Mouse (Mus musculus) hindbrain, postnatal 0 days (tissue): ENCODE measurements at regions not wholly inside any gene's neighbourhood (a gene's known extent, or its start where the extent isn't known, plus 50 kb on each side); places are given as distances from the start of the nearest gene placed in this dataset.

Experiments
- ATAC-seq: fragments of 200-750 bp; cut with Nextera tagmentation; 2 replicates; pipeline ENCODE4 v1.8.0; 2017; ENCODE audit warnings: mild to moderate bottlenecking, moderate TSS enrichment, moderate library complexity
- DNase-seq: peaks from one replicate; pipeline ENCODE4 v3.0.0-alpha.2; 2015; ENCODE audit warnings: low spot score
- H3K27ac ChIP-seq: fragments of 300-500 bp; sonication (generic); 2 replicates; pipeline ENCODE4 v1.5.1; 2014; ENCODE audit warnings: mild to moderate bottlenecking
- H3K27me3 ChIP-seq: fragments of 300-500 bp; sonication (generic); 2 replicates; pipeline ENCODE4 v1.6.1; 2014; ENCODE audit warnings: low read length, mixed read lengths; ENCODE audit not compliant: insufficient read depth
- H3K36me3 ChIP-seq: fragments of 300-500 bp; sonication (generic); 2 replicates; pipeline ENCODE4 v1.6.1; 2014; ENCODE audit warnings: low read length, mixed read lengths; ENCODE audit not compliant: insufficient read depth
- H3K4me1 ChIP-seq: fragments of 300-500 bp; sonication (generic); 2 replicates; pipeline ENCODE4 v1.6.1; 2014; ENCODE audit warnings: antibody characterized with exemption, low read length, mixed read lengths; ENCODE audit not compliant: insufficient read depth
- H3K4me2 ChIP-seq: fragments of 300-500 bp; sonication (generic); 2 replicates; pipeline ENCODE4 v1.6.1; 2014; ENCODE audit warnings: low read depth, mild to moderate bottlenecking, low read length, moderate library complexity, mixed read lengths
- H3K4me3 ChIP-seq: fragments of 300-500 bp; sonication (generic); 2 replicates; pipeline ENCODE4 v1.5.1; 2014; ENCODE audit warnings: low read length
- H3K9ac ChIP-seq: fragments of 300-500 bp; sonication (generic); replicated peaks from 2 replicates; pipeline ENCODE4 v1.6.1; 2014; ENCODE audit warnings: mild to moderate bottlenecking, low read length, moderate library complexity, mixed read lengths
- H3K9me3 ChIP-seq: fragments of 300-500 bp; sonication (generic); 2 replicates; pipeline ENCODE4 v1.6.1; 2016; ENCODE audit warnings: low read length, mixed read lengths
- CTCF ChIP-seq: IDR thresholded peaks from 2 replicates; pipeline ENCODE4 v1.5.1; 2016; ENCODE audit warnings: antibody characterized with exemption, control low read depth, low read depth
- WGBS: fragments of 180-500 bp; shearing (Covaris S2); extraction: QIAGEN DNeasy Blood & Tissue Kit; methylation state at CpG from one replicate; pipeline ENCODE4 v1.1.7; 2014; 5-methylcytosine and 5-hydroxymethylcytosine counted together

DNA sequence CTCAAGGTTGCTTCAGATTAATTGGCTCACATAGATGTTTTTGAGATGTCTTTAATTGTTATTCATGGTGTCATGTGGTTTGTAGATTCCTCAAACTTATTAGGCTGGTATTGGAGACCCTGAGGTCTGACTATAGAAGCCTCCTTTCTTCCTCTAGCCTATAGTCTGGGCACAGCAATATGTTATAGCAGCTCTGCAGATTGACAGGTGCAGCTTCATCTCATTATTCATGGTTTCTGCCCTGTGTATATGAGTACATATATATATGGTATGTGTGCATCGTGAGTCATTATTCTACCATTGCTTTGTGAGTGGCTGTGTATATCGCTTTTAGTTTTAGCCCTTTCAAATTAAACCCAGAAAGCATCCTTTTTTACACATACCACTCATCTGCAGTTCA, 197.4 kb upstream of the Lcorl start:
- 92% methylated on average over 2 of the region's 2 CpGs for WGBS
- no peak overlapping the region for H3K27ac ChIP-seq
- ATAC-seq (no peak), DNase-seq (no peak)
- H3K9me3 ChIP-seq = no peaks in the 10 kb centered on the region
- no peak overlapping the region for H3K9ac ChIP-seq
- H3K4me1 ChIP-seq = no peaks in the 10 kb centered on the region
- no peaks in the 10 kb centered on the region for H3K27me3 ChIP-seq
- H3K4me2 ChIP-seq = no peak overlapping the region
- H3K36me3 ChIP-seq = no peaks in the 10 kb centered on the region
- H3K4me3 ChIP-seq = no peak overlapping the region
- TF ChIP-seq CTCF = no peak

DNA sequence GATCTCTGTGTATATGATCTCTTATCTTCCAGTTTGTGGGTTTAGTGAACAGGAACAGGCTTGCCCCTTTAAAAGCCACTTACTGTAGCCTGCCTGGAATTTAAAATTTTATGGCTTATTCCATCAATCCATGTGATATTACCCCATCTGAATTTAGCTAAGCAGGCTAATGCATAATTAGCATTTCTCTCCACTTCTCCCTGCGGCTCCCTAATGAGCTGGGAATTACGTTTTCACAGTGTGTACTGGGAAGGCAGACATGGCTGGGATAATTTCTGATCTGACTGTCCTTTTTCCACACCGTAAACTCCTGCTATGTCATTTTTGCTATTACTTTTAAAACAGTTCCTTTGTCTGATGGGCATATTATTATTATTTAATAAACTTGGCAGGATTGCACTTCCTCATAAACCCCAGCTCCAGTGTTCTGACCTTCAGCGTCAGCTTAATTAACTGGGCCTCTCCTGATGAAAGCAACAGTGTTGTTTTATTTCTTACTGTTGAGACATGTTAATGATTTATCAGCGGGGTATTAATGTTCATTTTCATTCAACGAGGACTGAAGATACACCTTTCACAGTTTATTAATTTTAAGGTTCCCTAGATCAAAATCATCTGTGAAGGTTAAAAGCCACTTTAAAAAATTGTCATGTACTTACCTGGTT, 185.4 kb upstream of the Lcorl start:
- WGBS = 44% methylated on average over 6 of the region's 6 CpGs

DNA sequence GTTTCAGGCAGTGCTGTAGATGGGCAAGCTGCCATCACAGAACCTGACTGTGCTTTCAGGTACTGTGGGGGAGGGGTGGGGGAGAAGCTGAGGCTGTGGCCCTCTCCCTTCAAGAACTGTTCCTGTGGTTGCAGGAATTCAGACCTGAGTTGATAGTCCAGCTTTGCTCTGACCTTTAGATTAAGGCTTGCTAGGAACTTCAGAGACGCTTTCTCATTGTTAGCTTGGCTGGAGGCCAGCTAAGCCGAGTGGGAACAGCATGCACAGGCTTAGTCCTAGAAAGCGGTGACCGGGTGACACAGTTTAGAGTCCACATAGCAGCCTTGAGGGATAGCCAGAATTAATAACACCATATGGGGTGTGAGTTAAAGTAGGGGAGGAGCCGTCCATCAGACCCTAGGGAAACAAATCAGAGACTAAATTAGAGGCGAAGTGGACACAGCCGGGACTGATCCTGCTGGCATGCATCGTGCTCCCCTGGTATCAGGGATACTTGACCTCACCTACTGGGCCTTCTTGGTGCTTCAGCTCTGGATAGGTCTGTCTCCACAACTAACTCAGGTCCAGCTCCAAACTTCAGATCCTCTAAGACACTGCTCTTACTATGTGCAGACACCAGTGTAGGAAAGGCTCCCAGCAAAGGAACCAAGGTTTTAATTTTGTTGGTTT, 175.7 kb upstream of the Lcorl start:
- peak; percentile 71; the same call in 1 of the 2 replicates for ATAC-seq
- Histone ChIP-seq H3K9ac (no peak overlapping the region), H3K4me1 (0 out of 2 replicates have a peak, but pooled peaks cover 4% of the 10 kb centered on the region), H3K9me3 (no peaks in the 10 kb centered on the region), H3K4me2 (peak overlapping the region; percentile 33), H3K27me3 (no peaks in the 10 kb centered on the region), H3K4me3 (no peak overlapping the region), H3K27ac (no peak overlapping the region), H3K36me3 (no peaks in the 10 kb centered on the region)
- WGBS = 33% methylated on average over 8 of the region's 8 CpGs
- DNase-seq = peak; percentile 69
- TF ChIP-seq CTCF = no peak

More for the DNA sequence above, 185.4 kb upstream of the Lcorl start:
- H3K4me3 ChIP-seq = no peak overlapping the region
- DNase-seq (peak; percentile 36), ATAC-seq (peak; percentile 45; the same call in 1 of the 2 replicates)
- H3K9me3 ChIP-seq = no peaks in the 10 kb centered on the region
- no peaks in the 10 kb centered on the region for H3K27me3 ChIP-seq
- no peak for TF ChIP-seq CTCF
- no peak overlapping the region for H3K4me2 ChIP-seq
- H3K36me3 ChIP-seq = no peaks in the 10 kb centered on the region
- H3K27ac ChIP-seq = no peak overlapping the region
- H3K4me1 ChIP-seq = no peaks in the 10 kb centered on the region
- H3K9ac ChIP-seq = no peak overlapping the region

DNA sequence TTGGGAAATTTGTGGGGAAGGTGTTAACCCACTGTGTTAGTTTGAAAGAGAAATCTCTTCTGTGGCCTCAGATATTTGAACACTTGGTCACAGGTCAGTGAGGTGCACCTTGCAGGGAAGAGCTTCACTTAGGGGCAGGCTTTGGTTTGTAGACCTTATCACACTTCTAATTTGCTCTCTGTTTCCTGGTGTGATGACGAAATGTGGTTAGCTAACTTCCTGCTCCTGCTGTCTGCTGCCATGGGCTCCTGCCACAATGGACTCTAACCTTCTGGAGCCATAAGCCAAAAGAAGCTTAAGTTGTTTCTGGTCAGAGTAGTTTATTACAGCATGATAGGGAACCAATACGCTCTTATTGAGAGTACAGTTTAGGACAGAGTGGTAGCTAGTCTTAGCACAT, 174.8 kb upstream of the Lcorl start:
- no peak overlapping the region for H3K9ac ChIP-seq
- 87% methylated on average over 2 of the region's 2 CpGs for WGBS
- ATAC-seq = no peak

DNA sequence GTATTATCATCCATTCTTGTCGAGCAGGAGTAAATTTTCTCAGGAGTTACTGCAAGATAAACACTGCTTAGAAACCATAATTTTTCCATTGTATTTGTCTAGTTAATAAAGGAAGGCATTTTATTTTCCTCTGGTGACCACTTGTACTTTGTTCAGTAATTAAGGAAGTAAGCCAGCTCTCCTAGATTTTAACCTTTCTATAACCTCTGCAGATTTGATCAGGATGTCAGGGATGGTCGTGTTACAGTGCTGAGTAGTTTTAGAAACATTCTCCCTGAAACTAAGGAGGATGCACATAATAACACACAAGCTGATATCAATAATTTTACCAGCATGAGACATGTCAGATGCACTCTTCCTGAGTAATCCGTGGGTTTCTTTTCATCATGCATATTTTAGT, 166.7 kb upstream of the Lcorl start:
- no peak for DNase-seq
- ATAC-seq = no peak
- no peaks in the 10 kb centered on the region for H3K27me3 ChIP-seq
- no peak for TF ChIP-seq CTCF
- H3K4me3 ChIP-seq = no peak overlapping the region
- no peak overlapping the region for H3K4me2 ChIP-seq
- no peaks in the 10 kb centered on the region for H3K4me1 ChIP-seq
- H3K27ac ChIP-seq = no peak overlapping the region
- H3K9me3 ChIP-seq = no peaks in the 10 kb centered on the region
- WGBS = 50% methylated on average over 3 of the region's 3 CpGs
- H3K9ac ChIP-seq = no peak overlapping the region
- H3K36me3 ChIP-seq = no peaks in the 10 kb centered on the region

More for the DNA sequence above, 174.8 kb upstream of the Lcorl start:
- TF ChIP-seq CTCF = no peak
- no peak overlapping the region for H3K4me2 ChIP-seq
- no peak overlapping the region for H3K27ac ChIP-seq
- no peak overlapping the region for H3K4me3 ChIP-seq
- H3K27me3 ChIP-seq = no peaks in the 10 kb centered on the region
- no peak for DNase-seq
- H3K36me3 ChIP-seq = no peaks in the 10 kb centered on the region
- 0 out of 2 replicates have a peak, but pooled peaks cover 4% of the 10 kb centered on the region for H3K4me1 ChIP-seq
- no peaks in the 10 kb centered on the region for H3K9me3 ChIP-seq

DNA sequence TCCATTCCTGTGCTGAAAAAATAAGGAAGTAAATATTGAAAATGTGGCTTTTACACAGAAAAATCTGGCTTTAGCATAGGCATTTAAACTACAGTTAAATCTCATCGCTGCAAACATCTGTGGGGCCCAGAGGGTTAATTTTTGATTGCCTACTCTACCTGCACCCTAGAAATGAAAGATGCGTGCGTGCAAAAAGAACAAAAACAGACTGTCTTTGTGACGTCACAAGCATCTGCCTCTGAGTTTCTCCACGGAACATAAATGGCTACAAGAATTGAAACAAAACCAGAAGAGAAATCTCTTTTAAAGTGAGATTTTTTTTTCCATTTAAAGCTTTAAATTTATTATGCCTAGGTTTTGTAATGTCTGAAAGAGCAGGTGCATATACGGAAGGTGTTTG, 166.0 kb upstream of the Lcorl start:
- H3K27ac ChIP-seq = no peak overlapping the region
- DNase-seq = peak; percentile 34
- no peaks in the 10 kb centered on the region for H3K4me1 ChIP-seq
- no peaks in the 10 kb centered on the region for H3K27me3 ChIP-seq
- H3K9ac ChIP-seq = no peak overlapping the region
- no peak for TF ChIP-seq CTCF
- no peak for ATAC-seq
- no peaks in the 10 kb centered on the region for H3K9me3 ChIP-seq
- WGBS = 46% methylated on average over 6 of the region's 6 CpGs
- peak overlapping the region; percentile 19; the same call in 1 of the 2 replicates for H3K4me2 ChIP-seq
- no peak overlapping the region for H3K4me3 ChIP-seq
- no peaks in the 10 kb centered on the region for H3K36me3 ChIP-seq

DNA sequence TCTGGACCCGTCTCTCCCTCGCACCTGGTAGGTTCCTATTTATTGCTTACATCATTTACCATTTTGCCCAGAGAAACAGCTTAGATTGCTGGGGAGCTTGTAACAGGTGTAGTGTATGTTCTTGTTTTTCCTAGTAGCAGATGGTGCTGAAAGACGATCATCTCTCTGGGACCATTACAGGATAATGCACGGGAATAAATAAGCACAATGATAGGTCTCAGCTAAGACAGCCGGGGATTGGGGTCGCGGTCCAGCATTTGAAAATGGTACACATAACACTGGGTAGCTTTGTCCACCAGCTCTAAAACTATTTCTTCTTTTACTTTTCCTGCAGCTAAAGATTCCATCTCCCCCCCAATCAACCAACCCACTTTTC, 164.6 kb upstream of the Lcorl start:
- Histone ChIP-seq H3K36me3 (no peaks in the 10 kb centered on the region), H3K9me3 (no peaks in the 10 kb centered on the region), H3K4me1 (no peaks in the 10 kb centered on the region), H3K9ac (no peak overlapping the region), H3K27ac (no peak overlapping the region), H3K4me2 (no peak overlapping the region), H3K4me3 (no peak overlapping the region), H3K27me3 (no peaks in the 10 kb centered on the region)
- 69% methylated on average over 7 of the region's 7 CpGs for WGBS
- no peak for ATAC-seq
- no peak for TF ChIP-seq CTCF
- DNase-seq = no peak
